Mouse (Mus musculus) olfactory bulb, adult 2 months (tissue): ENCODE results near the gene Flywch2.

Experiments
- CTCF ChIP-seq: fragments of 200-500 bp; IDR thresholded peaks from 2 replicates; pipeline ENCODE4 v1.5.1; 2012; ENCODE audit warnings: low read depth, mild to moderate bottlenecking, low read length, moderate library complexity; ENCODE audit not compliant: insufficient read depth
- POLR2A ChIP-seq: fragments of 200-500 bp; IDR thresholded peaks from 2 replicates; pipeline ENCODE4 v1.6.1; 2012; ENCODE audit warnings: mild to moderate bottlenecking, low read depth, low read length, moderate library complexity; ENCODE audit not compliant: insufficient read depth

DNA sequence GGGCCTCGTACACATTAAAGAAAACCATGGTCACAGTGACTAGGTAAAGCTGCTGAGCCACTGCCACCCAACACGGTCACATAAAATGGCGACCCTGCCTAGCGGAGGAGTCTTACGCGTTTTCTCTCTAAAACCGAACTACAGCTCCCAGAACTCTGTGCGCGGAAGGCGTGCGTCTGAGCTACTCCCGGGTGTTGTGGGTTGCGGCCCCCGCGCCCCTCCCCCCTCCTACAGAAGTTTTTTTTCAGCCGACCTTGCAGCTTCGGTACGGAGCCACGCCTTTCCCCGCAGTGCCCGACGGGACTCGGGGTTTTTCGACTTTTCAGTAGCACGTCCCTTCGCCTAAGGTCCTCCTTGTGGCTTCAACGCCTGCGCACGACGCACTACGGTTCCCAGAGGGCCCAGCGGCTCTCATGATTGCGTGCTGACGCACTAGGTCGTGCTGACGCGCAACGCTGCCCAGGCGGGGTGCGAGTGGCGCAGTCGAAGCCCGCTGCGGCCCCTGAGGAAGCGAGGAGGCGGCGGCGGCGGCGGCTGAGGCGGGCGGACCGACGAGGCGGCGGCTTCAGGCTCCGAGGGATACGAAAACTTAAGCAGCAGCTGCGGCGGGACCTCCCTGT lies 17.0 kb upstream of the Flywch2 start:
- TF ChIP-seq POLR2A (peak; percentile 90), CTCF (no peak)
